Mouse (Mus musculus) megakaryocyte, adult 5-6 weeks (primary cell): ENCODE measurements around the gene Slc5a3. TPM values are rescaled to one million over a fixed set of nuclear protein-coding genes. Genes with fewer than 3 reads are reported as not detected.
"Not testable (repeated sequence)": the region's sequence is repeated elsewhere in the genome, so short reads cannot be mapped to it uniquely, and the experiment has no call there.

ENCODE experiments used
- ATAC-seq: 2 replicates; pipeline ENCODE4 v1.8.0; 2016; ENCODE audit warnings: mild to moderate bottlenecking, inconsistent platforms; ENCODE audit not compliant: poor library complexity, severe bottlenecking
- total RNA-seq, 2 experiments: library from RNA; stranded (forward) in 1 of 2; stranded (reverse) in 1 of 2; fragments of 153-499, 151-499 nt in 1 of 2; fragments of 221-1000, 200-1000 nt in 1 of 2; gene quantifications; 2 replicates each; pipeline versions ENCODE4 v1.2.3 to v1.2.4; 2015 to 2017

Slc5a3 gene
- total RNA-seq, 2 experiments from 2014 or later, result 0.65 to 0.95 TPM

DNA sequence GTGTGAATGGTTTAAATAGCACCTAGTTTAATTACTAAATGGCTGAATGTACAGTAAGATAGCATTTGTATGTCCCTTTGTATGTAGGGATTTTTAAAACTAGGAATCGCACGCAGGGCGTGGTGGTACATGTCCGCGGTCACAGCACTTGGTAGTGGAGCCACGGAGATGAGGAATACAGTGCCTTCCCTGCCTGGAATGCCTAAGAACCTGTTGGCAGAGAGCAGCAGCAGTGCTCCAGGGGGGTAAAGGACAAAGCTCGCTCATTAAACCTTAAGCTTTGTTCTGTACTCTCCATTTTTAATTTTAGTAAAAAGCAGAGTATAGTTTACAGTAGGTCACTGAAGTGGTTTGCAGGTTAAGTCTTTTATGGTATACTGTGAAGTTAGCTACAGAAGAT, 3.5 kb downstream of the Slc5a3 start:
- no peak for ATAC-seq

DNA sequence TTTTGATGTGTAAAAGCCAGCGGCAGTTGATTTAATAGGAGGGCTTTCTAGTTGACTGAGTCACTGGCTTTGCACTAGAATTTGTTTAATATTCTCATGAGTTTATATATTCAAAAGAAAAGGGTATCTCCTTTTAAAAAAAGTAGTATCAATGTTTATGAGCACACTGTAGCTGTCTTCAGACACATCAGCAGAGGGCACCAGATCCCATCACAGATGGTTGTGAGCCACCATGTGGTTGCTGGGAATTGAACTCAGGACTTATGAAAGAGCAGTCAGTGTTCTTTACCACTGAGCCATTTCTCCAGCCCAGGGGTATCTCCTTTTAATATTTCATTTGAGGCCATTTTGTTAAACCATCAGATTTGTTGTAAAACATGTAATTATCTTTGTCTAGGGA, 4.7 kb downstream of the Slc5a3 start:
- no peak for ATAC-seq

DNA sequence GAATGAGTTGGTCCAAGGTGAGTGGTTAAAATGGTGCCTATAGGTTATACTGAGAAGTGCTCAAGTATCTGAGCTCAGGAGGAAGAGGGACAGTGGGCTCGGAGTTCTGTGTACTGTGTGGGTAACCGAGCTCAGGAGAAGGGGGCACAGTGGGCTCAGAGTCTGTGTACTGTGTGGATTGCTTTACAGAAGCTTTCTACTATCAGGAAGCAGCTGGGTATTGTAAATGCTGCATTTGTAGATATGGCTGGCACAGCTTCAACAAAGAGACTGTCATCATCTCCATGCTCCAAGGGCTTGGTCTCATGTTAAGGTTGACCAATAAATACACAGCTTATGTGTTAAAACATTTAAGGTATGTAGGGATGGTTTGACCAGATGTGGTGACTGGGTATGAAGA, 6.7 kb downstream of the Slc5a3 start:
- ATAC-seq, result no peak

DNA sequence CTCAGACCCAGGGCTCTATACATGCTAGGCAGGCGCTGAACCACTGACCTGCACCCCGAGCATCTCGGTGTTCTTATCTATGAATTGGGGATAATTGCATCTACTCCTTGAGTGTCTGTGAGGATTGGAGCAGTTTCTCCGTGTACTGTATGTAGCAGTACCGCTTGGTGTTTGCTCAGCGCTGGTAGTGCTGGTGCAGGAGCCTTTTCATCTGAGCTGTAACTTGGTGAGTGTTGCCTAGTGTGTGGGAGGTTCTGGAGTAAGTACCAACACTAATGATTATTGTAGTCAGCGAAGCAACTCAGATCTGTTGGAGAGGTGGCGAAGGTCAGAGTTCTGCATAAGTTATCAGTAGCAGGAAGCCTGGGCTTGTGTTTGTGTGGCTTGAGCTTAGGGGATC, 12.2 kb downstream of the Slc5a3 start:
- ATAC-seq, result no peak

DNA sequence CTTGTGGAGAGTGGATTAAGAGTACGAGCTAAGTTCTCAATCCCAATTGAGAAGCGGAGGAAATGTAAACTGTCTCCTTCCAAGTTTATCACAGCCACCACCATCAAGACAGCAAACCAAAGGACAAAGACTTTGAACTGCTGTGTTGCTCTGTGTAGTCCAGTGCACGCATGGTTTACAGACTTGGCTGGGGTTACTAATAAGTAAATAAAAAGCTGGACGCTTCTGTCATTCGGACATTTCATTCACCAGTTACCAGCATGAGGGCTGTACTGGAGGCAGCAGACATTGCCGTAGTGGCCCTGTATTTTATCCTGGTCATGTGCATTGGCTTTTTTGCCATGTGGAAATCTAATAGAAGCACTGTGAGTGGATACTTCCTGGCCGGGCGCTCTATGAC, 18.7 kb downstream of the Slc5a3 start:
- no peak for ATAC-seq

DNA sequence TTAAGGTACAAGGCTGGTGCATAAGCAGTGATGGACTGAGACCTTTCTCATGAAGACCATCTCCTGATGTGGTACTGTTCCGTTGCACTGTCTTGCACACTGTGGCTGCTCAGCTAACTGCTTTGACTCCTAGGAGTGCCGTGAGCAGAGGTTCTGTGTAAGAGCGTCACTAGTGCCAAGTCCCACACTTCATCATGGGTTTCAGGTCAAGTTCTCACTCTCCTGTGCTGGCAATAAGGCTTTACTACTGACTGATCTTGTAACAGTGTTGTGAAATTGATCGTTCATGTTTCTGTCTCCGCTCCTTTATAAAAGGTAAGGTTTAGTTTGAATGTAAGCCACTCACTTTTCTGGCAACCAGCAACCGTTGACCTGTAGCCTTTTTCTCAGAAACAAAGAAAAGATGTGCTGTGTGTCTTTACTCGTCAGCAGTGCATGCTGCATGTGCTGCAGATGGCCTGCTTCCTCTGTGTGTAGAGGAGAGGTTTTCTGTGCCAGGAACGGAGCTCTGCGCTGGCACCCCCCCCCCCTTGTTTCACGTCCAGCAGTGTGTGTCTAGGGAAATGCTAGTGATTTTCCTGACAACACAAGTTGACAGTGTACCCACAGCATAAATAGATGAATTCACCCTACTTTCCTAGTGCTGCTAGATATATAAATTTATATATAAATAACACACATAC, 25.8 kb downstream of the Slc5a3 start:
- ATAC-seq, result no peak

DNA sequence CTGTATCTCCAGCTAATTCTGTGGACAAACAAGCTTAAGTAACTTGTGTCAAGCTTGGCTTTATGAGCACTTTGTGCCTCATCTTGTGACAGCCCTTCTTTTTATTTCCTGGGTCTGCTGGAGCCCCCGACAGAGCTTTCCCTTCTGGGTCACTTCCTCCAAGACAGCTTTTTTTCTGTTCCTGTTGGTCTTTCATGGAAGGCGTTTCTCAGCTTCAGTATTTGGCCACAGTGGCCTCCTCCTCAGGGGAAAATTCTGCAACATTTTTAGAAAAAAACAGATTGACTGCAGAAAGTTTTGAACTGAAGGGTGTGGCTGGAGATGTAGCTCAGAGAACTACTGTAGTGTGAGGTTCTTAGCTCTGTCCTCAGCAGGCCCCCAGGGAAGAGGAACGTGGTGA, 31.1 kb downstream of the Slc5a3 start:
- ATAC-seq, result peak; percentile 54

GRCm38 (mm10) chr16:92091876-92092275, 33.8 kb downstream of the Slc5a3 start:
- no peak for ATAC-seq

DNA sequence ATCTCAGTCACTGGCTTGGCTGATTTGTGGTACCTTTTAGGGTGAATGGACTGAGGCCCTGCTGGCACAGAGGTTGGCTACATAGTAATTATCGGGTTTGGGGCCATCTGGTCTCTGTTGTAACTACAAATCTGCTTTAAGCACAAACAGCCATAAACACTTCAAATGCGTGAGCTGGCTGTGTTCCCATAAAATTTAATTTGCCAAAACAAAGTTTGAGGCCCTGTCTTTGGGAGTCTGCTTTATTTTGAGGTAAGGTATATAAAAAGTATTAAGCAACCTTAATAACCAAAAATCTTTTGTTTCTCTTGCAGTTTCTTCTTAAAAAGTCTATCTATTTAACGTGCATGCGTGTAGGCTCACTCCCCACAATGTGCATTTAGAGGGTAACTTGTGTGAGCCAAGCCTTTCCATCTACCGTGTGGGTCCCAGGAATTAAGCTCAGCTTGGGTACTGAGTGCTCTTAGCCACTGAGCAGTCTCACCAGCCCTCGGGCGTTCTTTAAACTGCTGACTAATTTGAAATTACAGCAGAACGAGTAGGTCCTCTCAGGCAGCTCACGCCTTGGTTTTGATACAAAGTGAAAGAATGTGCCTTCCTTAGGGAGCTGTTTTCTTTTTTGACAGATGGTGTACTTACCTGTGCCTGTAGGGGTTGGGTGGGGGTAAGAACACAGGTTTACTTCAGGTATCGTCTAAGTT, 40.4 kb downstream of the Slc5a3 start:
- ATAC-seq, result no peak

DNA sequence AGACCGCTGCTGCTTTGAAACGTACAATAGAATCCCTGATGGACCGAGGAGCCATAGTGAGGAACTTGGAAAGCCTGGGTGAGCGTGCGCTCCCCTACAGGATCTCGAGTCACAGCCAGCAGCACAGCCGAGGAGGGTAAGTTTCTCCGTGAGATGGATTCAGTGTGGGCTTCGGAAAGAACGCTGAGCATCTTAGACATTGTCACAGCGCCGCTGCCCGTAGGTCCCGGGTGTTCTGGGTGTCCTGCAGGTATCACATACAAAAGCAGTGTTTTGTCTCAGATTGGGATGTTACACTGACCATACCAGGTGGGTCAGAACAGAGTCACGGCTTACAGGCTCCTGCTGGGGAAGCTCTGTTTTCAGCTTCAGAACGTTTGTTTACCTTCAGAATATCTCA, 41.5 kb downstream of the Slc5a3 start:
- ATAC-seq, result no peak

- no peak for ATAC-seq
These were observed 42.0 kb downstream of the Slc5a3 start for GRCm38 (mm10) chr16:92100111-92100510.

DNA sequence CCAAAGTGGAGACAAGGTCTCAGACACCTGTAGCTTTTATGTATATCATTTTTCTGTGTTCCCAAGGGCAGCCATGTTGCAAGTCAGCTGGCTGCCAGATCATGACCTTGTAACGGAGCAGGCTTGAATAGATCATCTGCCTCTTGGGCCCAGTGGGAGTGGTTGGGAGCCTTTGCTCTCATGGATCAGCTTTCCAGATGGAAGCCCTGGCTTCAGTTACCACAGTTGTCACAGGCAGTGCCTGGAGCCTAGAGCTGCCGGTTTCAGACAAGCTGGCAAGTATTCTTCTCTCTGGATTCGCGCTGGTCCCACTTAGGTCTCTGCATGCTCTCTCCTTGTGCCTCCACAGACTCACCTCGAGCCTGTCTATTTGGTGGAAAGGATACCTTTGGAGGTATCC, 44.0 kb downstream of the Slc5a3 start:
- no peak for ATAC-seq

DNA sequence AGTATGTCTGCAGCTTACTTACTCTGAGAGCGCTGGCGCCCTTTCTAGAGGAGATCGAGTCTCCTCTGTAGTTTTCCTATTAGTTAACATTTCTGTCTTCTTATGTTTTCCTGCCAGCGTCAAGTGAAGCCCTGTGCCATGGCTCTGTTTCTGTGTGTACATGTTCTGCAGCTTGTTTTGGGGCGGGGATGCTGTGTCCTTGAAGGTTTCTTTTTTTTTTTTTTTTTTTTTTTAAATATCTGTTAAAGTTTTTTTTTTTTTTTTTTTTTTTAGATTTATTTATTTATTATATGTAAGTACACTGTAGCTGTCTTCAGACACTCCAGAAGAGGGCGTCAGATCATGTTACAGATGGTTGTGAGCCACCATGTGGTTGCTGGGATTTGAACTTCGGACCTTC, 44.8 kb downstream of the Slc5a3 start:
- ATAC-seq, result not testable (repeated sequence)

GRCm38 (mm10) chr16:92103572-92104331, 45.6 kb downstream of the Slc5a3 start:
- ATAC-seq, result no peak

DNA sequence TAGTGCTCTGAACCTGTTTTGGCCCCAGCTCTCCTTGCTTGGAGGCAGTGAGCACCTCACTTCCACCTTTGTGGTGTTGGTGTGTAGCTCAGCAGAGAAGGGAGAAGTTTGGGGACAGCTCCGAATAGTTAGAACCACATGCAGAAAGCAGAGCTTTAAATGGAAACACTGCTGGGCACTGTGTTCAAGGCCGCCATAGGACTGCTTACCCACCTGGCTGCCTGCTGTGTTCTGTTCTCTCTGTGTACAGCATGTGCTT, 46.1 kb downstream of the Slc5a3 start:
- ATAC-seq, result no peak

DNA sequence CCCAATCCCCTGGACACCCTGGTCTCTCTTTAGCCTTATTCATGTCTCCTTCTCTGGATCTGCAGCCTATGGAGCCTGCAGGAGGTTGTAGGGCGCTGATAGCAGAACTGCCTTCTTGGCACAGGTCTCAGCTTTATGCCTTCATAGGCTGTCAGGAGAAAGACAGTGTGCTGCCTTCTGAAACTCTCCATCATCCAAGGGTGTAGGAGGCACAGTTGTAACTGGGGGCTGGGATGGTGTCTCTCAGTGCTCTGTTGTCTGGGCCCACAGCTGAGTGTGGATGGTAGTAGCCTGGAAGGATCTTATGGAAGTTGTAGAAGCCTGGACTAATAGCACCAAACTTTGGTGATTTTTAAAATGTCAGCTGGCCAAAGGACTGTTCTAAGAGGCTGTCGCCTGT, 46.8 kb downstream of the Slc5a3 start:
- no peak for ATAC-seq

DNA sequence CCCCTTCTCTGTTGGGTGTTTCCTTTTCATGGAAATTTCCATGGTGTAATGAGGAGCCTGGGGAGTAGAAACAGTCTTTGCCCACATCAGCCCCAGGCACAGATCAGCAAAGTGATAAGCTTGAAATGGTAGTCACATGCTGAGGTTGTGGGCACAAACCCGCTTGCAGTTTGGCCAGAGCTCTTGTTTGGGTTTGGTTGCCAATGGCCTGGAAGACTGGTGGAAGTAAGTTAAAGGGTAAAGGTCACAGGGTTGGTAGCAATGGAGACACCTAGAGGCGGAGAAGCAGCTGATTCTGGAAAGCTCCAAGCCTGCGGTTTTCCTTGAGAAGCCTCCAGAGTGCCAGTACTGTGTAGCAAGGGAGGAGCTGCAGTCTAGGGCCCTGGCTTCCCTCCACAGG, 47.5 kb downstream of the Slc5a3 start:
- ATAC-seq, result no peak

- no peak for ATAC-seq
These were observed 49.2 kb downstream of the Slc5a3 start for GRCm38 (mm10) chr16:92107346-92107745.

DNA sequence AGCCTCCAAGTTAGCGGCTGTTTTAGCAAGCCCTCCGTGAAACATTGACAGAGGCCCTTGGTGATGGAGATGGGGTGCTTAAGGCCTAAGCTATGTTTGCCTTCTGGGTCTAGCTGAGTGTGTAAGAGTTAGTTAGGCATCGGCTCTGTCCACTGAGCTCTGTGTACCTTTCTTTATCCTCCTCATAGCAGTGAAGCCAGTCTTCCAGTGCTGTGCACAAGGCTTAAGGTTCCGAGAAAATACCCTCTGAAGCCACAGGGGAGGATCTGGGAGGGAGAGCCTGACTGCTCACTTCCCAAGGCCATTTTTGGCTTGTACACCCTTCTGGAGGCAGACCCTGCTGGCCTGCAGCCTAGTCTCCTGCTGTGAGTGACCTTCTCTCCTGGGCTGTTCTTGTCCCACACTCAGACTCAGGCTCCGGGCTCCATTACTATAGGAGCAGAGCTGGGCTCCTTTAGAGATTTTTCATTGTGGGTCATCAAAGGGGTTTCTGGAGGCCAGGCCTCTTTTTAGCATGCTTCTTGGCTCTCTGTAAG, 56.7 kb downstream of the Slc5a3 start:
- no peak for ATAC-seq

GRCm38 (mm10) chr16:92115611-92116421, 57.7 kb downstream of the Slc5a3 start:
- ATAC-seq, result no peak
